Mouse (Mus musculus) forebrain, embryonic 11.5 days (tissue): Measurements from ENCODE around the gene Tex19.2. TPM values are rescaled to one million over a fixed set of nuclear protein-coding genes. Genes with fewer than 3 reads are reported as not detected.
"Not testable (repeated sequence)": the region's sequence is repeated elsewhere in the genome, so short reads cannot be mapped to it uniquely, and the experiment has no call there.

Experiments used
- ATAC-seq: fragments of 200-750 bp; cut with Nextera tagmentation; replicated peaks from 2 replicates; pipeline ENCODE4 v1.8.0; 2017; ENCODE audit warnings: moderate TSS enrichment; ENCODE audit not compliant: low FRiP score
- DNase-seq: peaks from one replicate; pipeline ENCODE4 v3.0.0-alpha.2; 2017; ENCODE audit warnings: low spot score
- H3K27ac ChIP-seq: fragments of 300-500 bp; sonication (generic); 2 replicates; pipeline ENCODE4 v1.5.1; 2014; ENCODE audit warnings: low read depth, low read length
- H3K27me3 ChIP-seq: fragments of 300-500 bp; sonication (generic); 2 replicates; pipeline ENCODE4 v1.6.1; 2014; ENCODE audit warnings: mild to moderate bottlenecking, low read length, mixed read lengths; ENCODE audit not compliant: control insufficient read depth, insufficient read depth
- H3K36me3 ChIP-seq: fragments of 300-500 bp; sonication (generic); 2 replicates; pipeline ENCODE4 v1.6.1; 2014; ENCODE audit warnings: mild to moderate bottlenecking, low read length, moderate library complexity, mixed read lengths; ENCODE audit not compliant: control insufficient read depth, insufficient read depth
- H3K4me1 ChIP-seq: fragments of 300-500 bp; sonication (generic); replicated peaks from 2 replicates; pipeline ENCODE4 v1.6.1; 2014; ENCODE audit warnings: low read length, mixed read lengths; ENCODE audit not compliant: control insufficient read depth, insufficient read depth
- H3K4me2 ChIP-seq: fragments of 300-500 bp; sonication (generic); 2 replicates; pipeline ENCODE4 v1.6.1; 2014; ENCODE audit warnings: low read depth, mild to moderate bottlenecking, low read length, moderate library complexity, mixed read lengths; ENCODE audit not compliant: severe bottlenecking
- H3K4me3 ChIP-seq: fragments of 300-500 bp; sonication (generic); 2 replicates; pipeline ENCODE4 v1.5.1; 2014; ENCODE audit warnings: low read depth, low read length
- H3K9ac ChIP-seq: fragments of 300-500 bp; sonication (generic); 2 replicates; pipeline ENCODE4 v1.6.1; 2014; ENCODE audit warnings: low read length
- H3K9me3 ChIP-seq: fragments of 300-500 bp; sonication (generic); 2 replicates; pipeline ENCODE4 v1.6.1; 2016; ENCODE audit warnings: low read length, mixed read lengths; ENCODE audit not compliant: control insufficient read depth
- WGBS: fragments of 180-500 bp; shearing (Covaris S2); extraction: QIAGEN DNeasy Blood & Tissue Kit; methylation state at CpG from one replicate; pipeline ENCODE4 v1.1.7; 2014; 5-methylcytosine and 5-hydroxymethylcytosine counted together
- polyA plus RNA-seq: library from polyadenylated mRNA; unstranded; fragments of >200 nt; fragmentation: Nextera tagmentation; extraction: Ambion mirVana; gene quantifications from 2 replicates; pipeline ENCODE4 v1.2.1, GENCODE M21; 2014

The Tex19.2 gene
- polyA plus RNA-seq, 1 experiment from 2014 or later = not detected

- H3K4me1 ChIP-seq = no peaks in the 10 kb centered on the region
- H3K9me3 ChIP-seq = no peaks in the 10 kb centered on the region
- H3K4me3 ChIP-seq = no peak overlapping the region
- WGBS = 83% methylated on average over 2 of the region's 2 CpGs
- no peaks in the 10 kb centered on the region for H3K27me3 ChIP-seq
- H3K9ac ChIP-seq = no peak overlapping the region
- H3K27ac ChIP-seq = no peak overlapping the region
- no peak for ATAC-seq
- H3K4me2 ChIP-seq = no peak overlapping the region
- H3K36me3 ChIP-seq = no peaks in the 10 kb centered on the region
- no peak for DNase-seq
Observed at GRCm38 (mm10) chr11:121122024-121122670, 3.7 kb upstream of the Tex19.2 start.

- H3K27me3 ChIP-seq = no peaks in the 10 kb centered on the region
- 86% methylated on average over 3 of the region's 3 CpGs for WGBS
- H3K9me3 ChIP-seq = no peaks in the 10 kb centered on the region
- H3K4me2 ChIP-seq = no peak overlapping the region
- DNase-seq (no peak), ATAC-seq (no peak)
- no peak overlapping the region for H3K27ac ChIP-seq
- H3K9ac ChIP-seq = no peak overlapping the region
- no peaks in the 10 kb centered on the region for H3K36me3 ChIP-seq
- H3K4me1 ChIP-seq = no peaks in the 10 kb centered on the region
- H3K4me3 ChIP-seq = no peak overlapping the region
Observed at GRCm38 (mm10) chr11:121121151-121121550, 2.7 kb upstream of the Tex19.2 start.

GRCm38 (mm10) chr11:121118106-121118505, 371 bp downstream of the Tex19.2 start:
- H3K9me3 ChIP-seq = no peaks in the 10 kb centered on the region
- H3K36me3 ChIP-seq = no peaks in the 10 kb centered on the region
- no peak for ATAC-seq
- H3K4me2 ChIP-seq = no peak overlapping the region
- no peak overlapping the region for H3K9ac ChIP-seq
- DNase-seq = no peak
- no peaks in the 10 kb centered on the region for H3K4me1 ChIP-seq
- 90% methylated on average over 18 of the region's 18 CpGs for WGBS
- no peak overlapping the region for H3K4me3 ChIP-seq
- H3K27me3 ChIP-seq = no peaks in the 10 kb centered on the region
- H3K27ac ChIP-seq = no peak overlapping the region

DNA sequence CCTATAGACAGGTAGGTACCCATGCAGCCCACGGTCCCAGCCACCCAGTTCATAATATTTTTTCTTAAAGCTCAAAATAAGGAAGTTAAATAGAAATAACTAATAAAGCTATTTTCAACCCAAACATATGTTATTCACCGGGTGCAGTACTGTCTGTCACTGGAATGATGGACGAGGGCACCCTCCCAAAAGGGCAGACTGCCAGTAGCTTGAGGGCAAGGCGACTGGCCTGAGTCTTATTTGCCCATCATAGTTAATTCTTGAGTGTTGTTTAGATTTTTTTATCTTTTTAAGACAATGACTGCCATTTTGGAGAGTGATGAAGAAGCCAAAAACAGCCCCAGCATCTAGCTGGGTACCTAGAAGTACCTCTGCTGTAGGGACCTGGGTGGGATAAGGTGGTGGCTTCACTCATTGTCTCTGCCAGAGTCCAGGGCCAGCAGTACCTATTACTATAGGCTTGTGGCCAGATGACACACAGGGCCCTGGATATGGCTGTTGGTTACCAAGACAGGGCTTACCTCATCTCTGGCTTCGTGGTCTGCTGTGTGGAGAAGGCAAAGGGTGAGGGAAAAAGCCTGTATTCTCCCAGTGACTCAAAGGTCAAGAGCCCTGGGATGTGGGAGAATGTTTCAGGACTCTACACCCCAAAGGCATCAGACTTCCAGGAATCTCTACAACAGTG, 6.2 kb downstream of the Tex19.2 start:
- H3K36me3 ChIP-seq = no peaks in the 10 kb centered on the region
- no peaks in the 10 kb centered on the region for H3K4me1 ChIP-seq
- H3K9me3 ChIP-seq = no peaks in the 10 kb centered on the region
- no peaks in the 10 kb centered on the region for H3K27me3 ChIP-seq
- DNase-seq = no peak
- H3K27ac ChIP-seq = no peak overlapping the region
- 84% methylated on average over 5 of the region's 5 CpGs for WGBS
- no peak overlapping the region for H3K9ac ChIP-seq
- no peak overlapping the region for H3K4me2 ChIP-seq
- H3K4me3 ChIP-seq = no peak overlapping the region
- ATAC-seq = no peak

- no peaks in the 10 kb centered on the region for H3K36me3 ChIP-seq
- H3K4me1 ChIP-seq = no peaks in the 10 kb centered on the region
- ATAC-seq = no peak
- H3K27me3 ChIP-seq = no peaks in the 10 kb centered on the region
- 80% methylated on average over 1 of the region's 1 CpGs for WGBS
- no peak overlapping the region for H3K27ac ChIP-seq
- H3K4me2 ChIP-seq = no peak overlapping the region
- no peak for DNase-seq
- H3K9ac ChIP-seq = no peak overlapping the region
- no peaks in the 10 kb centered on the region for H3K9me3 ChIP-seq
- H3K4me3 ChIP-seq = no peak overlapping the region
Observed at GRCm38 (mm10) chr11:121111601-121112000, 6.9 kb downstream of the Tex19.2 start.

GRCm38 (mm10) chr11:121111051-121111450, 7.4 kb downstream of the Tex19.2 start:
- WGBS = 86% methylated on average over 3 of the region's 3 CpGs
- no peaks in the 10 kb centered on the region for H3K27me3 ChIP-seq
- H3K9me3 ChIP-seq = no peaks in the 10 kb centered on the region
- no peaks in the 10 kb centered on the region for H3K36me3 ChIP-seq
- H3K4me2 ChIP-seq = no peak overlapping the region
- no peak for DNase-seq
- H3K27ac ChIP-seq = no peak overlapping the region
- no peak overlapping the region for H3K4me3 ChIP-seq
- no peak for ATAC-seq
- no peak overlapping the region for H3K9ac ChIP-seq
- H3K4me1 ChIP-seq = no peaks in the 10 kb centered on the region

DNA sequence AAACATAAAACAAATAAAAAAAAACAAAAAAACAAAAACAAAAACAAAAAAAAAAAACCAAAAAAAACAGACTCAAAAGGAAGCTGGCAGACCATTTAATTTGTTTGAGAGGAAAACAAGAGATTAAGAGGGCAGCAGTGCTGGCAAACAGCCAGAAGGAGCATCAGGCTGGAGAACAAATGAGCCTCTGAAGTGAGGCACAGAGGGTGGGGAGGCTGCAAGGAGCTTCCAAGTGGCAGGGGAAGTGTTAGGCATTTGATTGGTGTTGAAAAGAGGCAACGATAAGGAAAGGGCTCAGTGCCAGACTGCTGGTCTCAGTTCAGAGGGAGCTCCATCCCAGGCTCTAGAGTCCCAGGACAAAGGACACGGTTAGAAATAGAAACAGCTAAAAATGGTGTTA, 8.5 kb downstream of the Tex19.2 start:
- H3K4me3 ChIP-seq = no peak overlapping the region
- DNase-seq (peak; percentile 76), ATAC-seq (no peak; the same call in 1 of the 2 replicates)
- H3K36me3 ChIP-seq = no peaks in the 10 kb centered on the region
- no peak overlapping the region for H3K9ac ChIP-seq
- H3K4me1 ChIP-seq = no peaks in the 10 kb centered on the region
- no peak overlapping the region for H3K27ac ChIP-seq
- no peak overlapping the region for H3K4me2 ChIP-seq
- no peaks in the 10 kb centered on the region for H3K9me3 ChIP-seq
- WGBS = 24% methylated on average over 2 of the region's 2 CpGs
- no peaks in the 10 kb centered on the region for H3K27me3 ChIP-seq

GRCm38 (mm10) chr11:121108061-121108460, 10.4 kb downstream of the Tex19.2 start:
- Histone ChIP-seq H3K9me3 (no peaks in the 10 kb centered on the region), H3K4me2 (no peak overlapping the region), H3K27ac (no peak overlapping the region), H3K9ac (no peak overlapping the region), H3K4me1 (no peaks in the 10 kb centered on the region), H3K36me3 (no peaks in the 10 kb centered on the region), H3K4me3 (no peak overlapping the region), H3K27me3 (no peaks in the 10 kb centered on the region)
- 80% methylated on average over 9 of the region's 9 CpGs for WGBS
- ATAC-seq (no peak), DNase-seq (no peak)

- H3K27me3 ChIP-seq = not testable (repeated sequence)
- 70% methylated on average over 1 of the region's 1 CpGs for WGBS
Observed at GRCm38 (mm10) chr11:121107242-121107641, 11.2 kb downstream of the Tex19.2 start.

More at GRCm38 (mm10) chr11:121107242-121107641, 11.2 kb downstream of the Tex19.2 start:
- H3K27ac ChIP-seq, H3K36me3 ChIP-seq, DNase-seq, H3K4me2 ChIP-seq, H3K9ac ChIP-seq, H3K4me3 ChIP-seq, H3K9me3 ChIP-seq, ATAC-seq, H3K4me1 ChIP-seq: not testable (repeated sequence)
